Mouse (Mus musculus): ENCODE data around the gene Tas1r1. TPM values are rescaled to one million over a fixed set of nuclear protein-coding genes. Genes with fewer than 3 reads are reported as not detected.

Gene Tas1r1
- polyA plus RNA-seq, 1 experiment from 2014 or later: 2.0 TPM

DNA sequence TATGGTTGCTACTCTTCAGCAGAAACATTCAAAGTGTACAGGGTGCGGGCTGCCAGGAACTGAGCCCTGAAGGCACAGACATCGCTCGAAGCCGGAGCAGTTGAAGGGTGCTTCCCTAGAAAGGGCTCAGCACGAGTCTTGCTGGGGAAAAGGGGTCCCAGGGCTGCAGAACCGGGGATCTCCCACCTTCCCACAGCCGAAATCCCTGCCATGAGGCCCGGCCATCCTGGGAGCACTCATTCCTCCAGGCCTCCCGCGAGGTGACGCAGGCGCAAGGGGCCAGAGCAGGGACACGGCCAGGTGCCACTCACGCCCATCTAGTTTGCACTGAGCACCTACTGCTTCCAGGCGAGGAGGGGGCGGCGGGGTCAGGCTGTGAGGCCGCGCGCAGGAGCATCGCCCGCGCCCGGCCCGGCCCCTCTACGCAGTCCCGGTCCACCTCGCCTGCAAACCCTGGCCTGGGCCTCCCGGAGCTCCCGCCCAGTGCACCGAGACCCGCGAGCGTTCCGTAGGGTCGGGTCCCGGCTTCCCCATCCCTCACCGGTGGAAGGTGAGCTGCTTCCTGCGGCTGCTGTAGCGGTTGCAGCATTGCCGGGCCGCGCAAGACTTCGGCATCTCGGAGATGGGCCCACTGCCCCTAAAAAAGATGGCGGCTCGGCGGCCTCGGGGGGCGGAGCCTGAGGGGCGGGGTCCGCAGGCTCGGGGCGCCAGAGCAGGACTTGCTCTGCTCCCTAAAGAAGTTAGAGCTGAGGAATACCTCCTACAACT is 49.8 kb downstream of the Tas1r1 start, which contains the start of gene Thap3:
Gene Thap3, minus strand, starts transcription at position 656 of the 768 bp plus-strand sequence.
- peak; percentile 81 for ATAC-seq
- Histone ChIP-seq H3K27me3 (replicated peaks; ENCODE audit: control insufficient read depth, insufficient read depth, low read length) (no peaks in the 10 kb centered on the region), H3K4me3 (ENCODE audit: low read length) (peak within 1 kb of the TSS; percentile 64), H3K9ac (ENCODE audit: low read depth, low read length) (peak within 1 kb of the TSS; percentile 91), H3K36me3 (ENCODE audit: control insufficient read depth, insufficient read depth, low read length) (peaks cover 21% of the 10 kb centered on the region), H3K4me1 (ENCODE audit: control insufficient read depth, insufficient read depth, low read depth, low read length) (peaks cover 13% of the 10 kb centered on the region), H3K27ac (ENCODE audit: low read depth, low read length) (peak within 1 kb of the TSS; percentile 83), H3K9me3 (ENCODE audit: control insufficient read depth, low read length) (no peaks in the 10 kb centered on the region), H3K4me2 (ENCODE audit: low read length) (peak within 1 kb of the TSS; percentile 60)
- under 1% methylated on average over 54 of the region's 54 CpGs for WGBS

- peak overlapping the region; percentile 64 for H3K4me3 ChIP-seq (ENCODE audit: low read length)
- WGBS: 27% methylated on average over 10 of the region's 10 CpGs
- H3K4me2 ChIP-seq (ENCODE audit: low read length): peak overlapping the region; percentile 60
- peak overlapping the region; percentile 83 for H3K27ac ChIP-seq (ENCODE audit: low read depth, low read length)
- peak overlapping the region; percentile 91 for H3K9ac ChIP-seq (ENCODE audit: low read depth, low read length)
- peaks cover 13% of the 10 kb centered on the region for H3K4me1 ChIP-seq (ENCODE audit: control insufficient read depth, insufficient read depth, low read depth, low read length)
- peaks cover 21% of the 10 kb centered on the region for H3K36me3 ChIP-seq (ENCODE audit: control insufficient read depth, insufficient read depth, low read length)
- H3K9me3 ChIP-seq (ENCODE audit: control insufficient read depth, low read length): no peaks in the 10 kb centered on the region
- no peaks in the 10 kb centered on the region for H3K27me3 ChIP-seq (replicated peaks; ENCODE audit: control insufficient read depth, insufficient read depth, low read length)
- ATAC-seq: no peak
These were observed 50.4 kb downstream of the Tas1r1 start for GRCm38 (mm10) chr4:151988014-151988341.

- Histone ChIP-seq H3K4me3 (ENCODE audit: low read length) (no peak overlapping the region), H3K27ac (ENCODE audit: low read depth, low read length) (no peak overlapping the region), H3K4me2 (ENCODE audit: low read length) (no peak overlapping the region), H3K4me1 (ENCODE audit: control insufficient read depth, insufficient read depth, low read depth, low read length) (peaks cover 13% of the 10 kb centered on the region), H3K9ac (ENCODE audit: low read depth, low read length) (peak overlapping the region; percentile 11; the same call in 1 of the 2 replicates), H3K9me3 (ENCODE audit: control insufficient read depth, low read length) (no peaks in the 10 kb centered on the region), H3K36me3 (ENCODE audit: control insufficient read depth, insufficient read depth, low read length) (peaks cover 12% of the 10 kb centered on the region), H3K27me3 (replicated peaks; ENCODE audit: control insufficient read depth, insufficient read depth, low read length) (no peaks in the 10 kb centered on the region)
- ATAC-seq: no peak
- WGBS: 67% methylated on average over 8 of the region's 8 CpGs
These were observed 51.7 kb downstream of the Tas1r1 start for GRCm38 (mm10) chr4:151986650-151987049.

DNA sequence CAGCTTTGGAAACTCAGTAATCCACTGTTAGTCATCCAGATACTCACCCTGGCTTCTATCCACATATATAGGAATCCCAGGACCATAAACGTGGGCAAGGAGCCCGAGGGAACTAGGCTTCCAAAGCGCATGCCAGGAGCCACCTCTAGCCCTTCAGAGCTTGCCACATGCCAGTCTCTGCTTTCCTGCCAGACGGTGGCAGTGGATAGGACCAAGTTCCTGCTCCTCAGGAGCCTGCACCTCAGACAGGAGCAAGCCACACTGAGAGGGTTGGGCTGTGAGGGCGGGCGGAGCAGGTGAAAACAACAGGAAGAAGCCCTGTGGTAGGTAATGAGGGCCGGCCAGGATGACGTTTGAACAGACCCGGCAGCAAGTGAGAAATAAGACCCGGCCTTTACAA is 52.5 kb downstream of the Tas1r1 start:
- H3K4me3 ChIP-seq (ENCODE audit: low read length): no peak overlapping the region
- no peaks in the 10 kb centered on the region for H3K27me3 ChIP-seq (replicated peaks; ENCODE audit: control insufficient read depth, insufficient read depth, low read length)
- no peaks in the 10 kb centered on the region for H3K9me3 ChIP-seq (ENCODE audit: control insufficient read depth, low read length)
- H3K4me2 ChIP-seq (ENCODE audit: low read length): no peak overlapping the region
- no peak overlapping the region for H3K27ac ChIP-seq (ENCODE audit: low read depth, low read length)
- peaks cover 6% of the 10 kb centered on the region for H3K36me3 ChIP-seq (ENCODE audit: control insufficient read depth, insufficient read depth, low read length)
- 43% methylated on average over 10 of the region's 10 CpGs for WGBS
- ATAC-seq: no peak
- H3K9ac ChIP-seq (ENCODE audit: low read depth, low read length): no peak overlapping the region
- H3K4me1 ChIP-seq (ENCODE audit: control insufficient read depth, insufficient read depth, low read depth, low read length): peaks cover 13% of the 10 kb centered on the region

GRCm38 (mm10) chr4:151983560-151983959 is 54.8 kb downstream of the Tas1r1 start:
- peaks cover 13% of the 10 kb centered on the region for H3K4me1 ChIP-seq (ENCODE audit: control insufficient read depth, insufficient read depth, low read depth, low read length)
- no peak overlapping the region for H3K4me2 ChIP-seq (ENCODE audit: low read length)
- 35% methylated on average over 8 of the region's 9 CpGs for WGBS
- H3K4me3 ChIP-seq (ENCODE audit: low read length): no peak overlapping the region
- no peak overlapping the region for H3K27ac ChIP-seq (ENCODE audit: low read depth, low read length)
- H3K36me3 ChIP-seq (ENCODE audit: control insufficient read depth, insufficient read depth, low read length): peaks cover 8% of the 10 kb centered on the region
- H3K9ac ChIP-seq (ENCODE audit: low read depth, low read length): peak overlapping the region; percentile 30; the same call in 1 of the 2 replicates
- no peaks in the 10 kb centered on the region for H3K27me3 ChIP-seq (replicated peaks; ENCODE audit: control insufficient read depth, insufficient read depth, low read length)
- 0 out of 2 replicates have a peak, but pooled peaks have one; percentile 31 for ATAC-seq
- H3K9me3 ChIP-seq (ENCODE audit: control insufficient read depth, low read length): no peaks in the 10 kb centered on the region

GRCm38 (mm10) chr4:151983043-151983442 is 55.3 kb downstream of the Tas1r1 start:
- H3K4me3 ChIP-seq (ENCODE audit: low read length): no peak overlapping the region
- H3K27me3 ChIP-seq (replicated peaks; ENCODE audit: control insufficient read depth, insufficient read depth, low read length): no peaks in the 10 kb centered on the region
- 61% methylated on average over 17 of the region's 17 CpGs for WGBS
- H3K9ac ChIP-seq (ENCODE audit: low read depth, low read length): no peak overlapping the region; the same call in 1 of the 2 replicates
- no peak for ATAC-seq
- no peaks in the 10 kb centered on the region for H3K9me3 ChIP-seq (ENCODE audit: control insufficient read depth, low read length)
- H3K27ac ChIP-seq (ENCODE audit: low read depth, low read length): no peak overlapping the region
- no peak overlapping the region for H3K4me2 ChIP-seq (ENCODE audit: low read length)
- H3K36me3 ChIP-seq (ENCODE audit: control insufficient read depth, insufficient read depth, low read length): peaks cover 10% of the 10 kb centered on the region
- peaks cover 13% of the 10 kb centered on the region for H3K4me1 ChIP-seq (ENCODE audit: control insufficient read depth, insufficient read depth, low read depth, low read length)

DNA sequence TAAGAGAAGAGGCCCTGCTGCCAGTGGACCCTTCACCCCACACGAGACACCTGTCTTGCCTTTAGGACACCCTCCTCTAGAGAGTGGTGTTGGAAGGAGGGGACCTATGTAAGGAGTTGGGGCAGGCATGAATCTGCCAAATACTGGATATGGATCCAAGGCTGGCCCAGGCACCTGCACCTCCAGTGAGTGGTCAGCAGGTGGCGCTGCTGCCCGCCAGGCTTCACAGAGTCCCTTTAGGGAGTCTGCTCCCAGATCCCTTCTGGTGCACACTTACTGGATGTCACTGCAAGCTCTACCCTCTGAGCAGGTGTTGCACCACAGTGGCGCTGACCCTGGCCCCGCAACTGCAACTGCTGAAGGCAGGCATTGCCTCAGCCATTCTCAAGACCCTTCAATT is 57.0 kb downstream of the Tas1r1 start:
- peak; percentile 50; the same call in 1 of the 2 replicates for ATAC-seq
- Histone ChIP-seq H3K4me1 (ENCODE audit: control insufficient read depth, insufficient read depth, low read depth, low read length) (peaks cover 2% of the 10 kb centered on the region), H3K9me3 (ENCODE audit: control insufficient read depth, low read length) (no peaks in the 10 kb centered on the region), H3K4me3 (ENCODE audit: low read length) (no peak overlapping the region), H3K27ac (ENCODE audit: low read depth, low read length) (no peak overlapping the region), H3K36me3 (ENCODE audit: control insufficient read depth, insufficient read depth, low read length) (peaks cover 10% of the 10 kb centered on the region), H3K9ac (ENCODE audit: low read depth, low read length) (no peak overlapping the region), H3K27me3 (replicated peaks; ENCODE audit: control insufficient read depth, insufficient read depth, low read length) (no peaks in the 10 kb centered on the region), H3K4me2 (ENCODE audit: low read length) (no peak overlapping the region)
- WGBS: 11% methylated on average over 5 of the region's 5 CpGs

DNA sequence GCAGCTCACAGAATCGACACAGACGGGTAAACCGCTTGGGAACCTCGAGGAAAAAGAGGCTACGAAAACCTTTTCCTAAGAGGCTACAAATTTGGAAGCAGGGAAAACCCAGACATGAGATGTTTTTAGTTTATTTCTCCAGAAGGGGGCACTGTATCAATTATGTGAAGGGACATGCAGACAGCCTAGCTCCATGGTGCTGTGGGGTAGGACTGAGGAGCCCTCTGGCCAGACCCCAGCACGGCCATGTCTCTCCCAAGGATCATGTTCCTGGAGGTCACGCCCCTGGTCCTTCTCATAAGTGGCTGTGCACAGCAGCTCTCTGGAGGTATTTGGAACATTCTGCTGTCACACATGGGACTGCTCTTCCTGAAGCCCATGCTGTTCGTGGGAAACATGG is 57.7 kb downstream of the Tas1r1 start:
- peaks cover 10% of the 10 kb centered on the region for H3K36me3 ChIP-seq (ENCODE audit: control insufficient read depth, insufficient read depth, low read length)
- H3K9me3 ChIP-seq (ENCODE audit: control insufficient read depth, low read length): no peaks in the 10 kb centered on the region
- no peak overlapping the region for H3K27ac ChIP-seq (ENCODE audit: low read depth, low read length)
- H3K4me3 ChIP-seq (ENCODE audit: low read length): no peak overlapping the region
- no peak for ATAC-seq
- 77% methylated on average over 8 of the region's 8 CpGs for WGBS
- no peaks in the 10 kb centered on the region for H3K27me3 ChIP-seq (replicated peaks; ENCODE audit: control insufficient read depth, insufficient read depth, low read length)
- no peak overlapping the region for H3K9ac ChIP-seq (ENCODE audit: low read depth, low read length)
- H3K4me1 ChIP-seq (ENCODE audit: control insufficient read depth, insufficient read depth, low read depth, low read length): peaks cover 2% of the 10 kb centered on the region; the same call in 1 of the 2 replicates
- H3K4me2 ChIP-seq (ENCODE audit: low read length): no peak overlapping the region

All from hindbrain, embryonic 16.5 days (tissue).